Mouse (Mus musculus) neural tube, embryonic 14.5 days (tissue): ENCODE data around the gene Gm26938. TPM values are rescaled to one million over a fixed set of nuclear protein-coding genes. Genes with fewer than 3 reads are reported as not detected.
A peak's percentile ranks its signal among the peaks of the same experiment; 100 is the strongest.

ENCODE experiments used
- ATAC-seq: fragments of 200-750 bp; cut with Nextera tagmentation; 2 replicates; pipeline ENCODE4 v1.8.0; 2017; ENCODE audit warnings: low read depth, mild to moderate bottlenecking, moderate TSS enrichment, moderate library complexity
- H3K27ac ChIP-seq: fragments of 300-500 bp; sonication (generic); 2 replicates; pipeline ENCODE4 v1.5.1; 2014; ENCODE audit warnings: low read depth, mild to moderate bottlenecking, control low read depth, low read length, moderate library complexity, mixed read lengths
- H3K27me3 ChIP-seq: fragments of 300-500 bp; sonication (generic); 2 replicates; pipeline ENCODE4 v1.6.1; 2014; ENCODE audit warnings: low read length; ENCODE audit not compliant: control insufficient read depth, insufficient read depth
- H3K36me3 ChIP-seq: fragments of 300-500 bp; sonication (generic); 2 replicates; pipeline ENCODE4 v1.6.1; 2014; ENCODE audit warnings: low read length, mixed read lengths; ENCODE audit not compliant: control insufficient read depth, insufficient read depth
- H3K4me1 ChIP-seq: fragments of 300-500 bp; sonication (generic); 2 replicates; pipeline ENCODE4 v1.6.1; 2014; ENCODE audit warnings: low read length; ENCODE audit not compliant: control insufficient read depth, insufficient read depth
- H3K4me2 ChIP-seq: fragments of 300-500 bp; sonication (generic); 2 replicates; pipeline ENCODE4 v1.6.1; 2014; ENCODE audit warnings: mild to moderate bottlenecking, low read depth, low read length, control low read depth
- H3K4me3 ChIP-seq: fragments of 300-500 bp; sonication (generic); 2 replicates; pipeline ENCODE4 v1.5.1; 2014; ENCODE audit warnings: low read depth, low read length, control low read depth, mixed read lengths
- H3K9ac ChIP-seq: fragments of 300-500 bp; sonication (generic); replicated peaks from 2 replicates; pipeline ENCODE4 v1.6.1; 2014; ENCODE audit warnings: low read depth, mild to moderate bottlenecking, control low read depth, low read length, mixed read lengths
- H3K9me3 ChIP-seq: fragments of 300-500 bp; sonication (generic); 2 replicates; pipeline ENCODE4 v1.6.1; 2016; ENCODE audit warnings: low read length; ENCODE audit not compliant: control insufficient read depth
- WGBS: fragments of 180-500 bp; shearing (Covaris S2); extraction: QIAGEN DNeasy Blood & Tissue Kit; methylation state at CpG from one replicate; pipeline ENCODE4 v1.1.7; 2014; 5-methylcytosine and 5-hydroxymethylcytosine counted together
- polyA plus RNA-seq: library from polyadenylated mRNA; unstranded; fragments of >200 nt; fragmentation: Nextera tagmentation; extraction: Ambion mirVana; gene quantifications from 2 replicates; pipeline ENCODE4 v1.2.1, GENCODE M21; 2014

Gene Gm26938
- polyA plus RNA-seq, 1 experiment from 2014 or later, result not detected

DNA sequence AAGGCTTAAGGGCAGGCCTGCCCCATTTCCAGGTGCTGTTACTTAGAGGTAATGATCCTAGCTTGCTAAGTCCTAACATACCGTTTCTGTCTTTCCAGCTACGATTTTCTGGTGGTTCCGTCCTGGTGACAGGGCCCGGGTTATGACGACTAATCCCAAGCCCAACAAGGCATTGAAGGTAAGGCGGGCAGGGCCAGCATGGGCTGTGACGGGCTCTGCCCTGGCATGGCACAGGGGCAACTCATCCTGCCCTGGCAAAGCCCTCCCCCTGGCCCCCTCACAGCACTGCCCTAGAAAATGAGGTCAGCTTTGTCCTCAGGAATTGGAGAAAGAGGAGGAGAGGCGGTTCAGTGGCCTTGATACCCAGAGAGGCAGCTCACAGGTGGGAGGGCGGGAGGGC, 27.2 kb downstream of the Gm26938 start:
- 0 out of 2 replicates have a peak, but pooled peaks cover 3% of the 10 kb centered on the region for H3K36me3 ChIP-seq
- no peak overlapping the region for H3K4me3 ChIP-seq
- H3K9me3 ChIP-seq, result no peaks in the 10 kb centered on the region
- peak overlapping the region; percentile 60 for H3K4me2 ChIP-seq
- peaks cover 37% of the 10 kb centered on the region for H3K4me1 ChIP-seq
- peak overlapping the region; percentile 91; the same call in 1 of the 2 replicates for H3K27ac ChIP-seq
- no peaks in the 10 kb centered on the region for H3K27me3 ChIP-seq
- H3K9ac ChIP-seq, result 0 out of 2 replicates have a peak overlapping the region, but pooled peaks have one; percentile 54
- 93% methylated on average over 9 of the region's 9 CpGs for WGBS
- ATAC-seq, result no peak

DNA sequence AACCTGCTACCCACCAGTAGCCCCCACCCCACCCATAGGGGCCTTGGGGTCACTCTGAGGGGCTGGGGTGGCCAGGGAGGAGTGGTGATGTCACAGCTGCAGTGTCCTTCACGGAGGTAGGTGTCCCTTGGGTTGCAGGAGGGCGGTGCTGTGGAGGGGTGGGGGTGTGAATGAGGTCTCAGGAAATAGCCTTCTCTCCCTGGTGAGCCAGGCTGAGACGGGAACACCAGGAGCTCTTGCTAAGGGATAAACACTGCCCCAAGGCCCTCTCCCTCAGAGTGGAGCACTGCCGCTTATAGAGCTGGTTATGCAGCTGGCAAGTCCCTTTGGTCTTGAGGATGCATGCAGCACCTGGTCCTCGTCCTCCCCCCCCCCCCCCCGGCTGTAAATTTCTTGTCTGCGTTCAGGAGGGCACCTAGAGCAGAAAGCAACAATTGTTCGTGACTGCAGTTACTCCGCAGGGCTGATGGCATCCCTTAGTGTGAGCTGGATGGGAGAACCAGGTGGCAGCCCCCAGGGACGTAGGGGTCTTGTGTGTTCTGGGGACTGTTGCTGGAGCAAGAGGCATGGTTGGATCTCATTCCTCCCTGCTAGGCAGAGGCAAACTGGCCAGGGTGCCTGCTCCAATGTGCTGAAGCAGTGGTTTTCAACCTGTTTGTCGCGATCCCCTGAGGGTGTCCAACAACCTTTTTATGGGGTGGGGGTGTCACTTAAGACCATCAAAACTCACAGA, 27.9 kb downstream of the Gm26938 start:
- 16% methylated on average over 12 of the region's 12 CpGs for WGBS
- ATAC-seq, result peak; percentile 57
- Histone ChIP-seq H3K27ac (peak overlapping the region; percentile 91), H3K4me1 (peaks cover 35% of the 10 kb centered on the region), H3K9ac (peak overlapping the region; percentile 54), H3K4me2 (peak overlapping the region; percentile 60), H3K36me3 (0 out of 2 replicates have a peak, but pooled peaks cover 3% of the 10 kb centered on the region), H3K9me3 (no peaks in the 10 kb centered on the region), H3K4me3 (peak overlapping the region; percentile 29), H3K27me3 (no peaks in the 10 kb centered on the region)

DNA sequence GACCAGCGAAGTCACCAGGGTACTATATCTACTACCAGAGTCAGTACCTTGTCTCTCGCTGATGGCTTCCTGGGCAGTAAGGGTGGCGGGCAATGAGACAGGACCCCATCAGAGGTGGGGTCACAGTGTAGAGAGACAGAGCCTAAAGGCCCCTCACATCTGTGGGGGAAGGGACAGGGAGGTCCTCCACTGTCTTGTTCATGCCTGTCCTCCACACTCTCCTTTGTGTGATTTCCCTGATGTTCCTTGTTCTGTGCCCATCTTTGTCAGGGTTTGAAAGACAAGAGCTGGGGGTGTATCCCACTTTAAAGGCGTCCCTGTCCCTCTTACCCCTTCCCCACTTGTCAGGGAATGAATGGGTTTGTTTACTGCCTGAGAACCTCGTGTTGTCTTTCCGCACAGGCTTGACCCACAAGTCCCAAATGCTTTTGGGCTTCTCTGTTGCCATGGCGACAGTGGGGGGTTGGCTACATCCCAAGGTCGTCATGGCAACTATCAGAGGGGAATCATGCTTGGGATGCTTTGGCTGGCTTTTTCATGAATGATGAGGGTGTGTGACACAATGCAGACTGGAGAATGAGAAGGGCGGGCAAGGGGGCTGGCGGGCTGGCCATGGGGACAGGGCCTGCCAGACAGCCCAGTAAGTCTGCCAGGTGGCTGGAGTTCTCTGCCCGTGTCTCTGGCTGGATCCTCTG, 28.6 kb downstream of the Gm26938 start:
- Histone ChIP-seq H3K27ac (peak overlapping the region; percentile 91), H3K27me3 (no peaks in the 10 kb centered on the region), H3K36me3 (0 out of 2 replicates have a peak, but pooled peaks cover 3% of the 10 kb centered on the region), H3K4me1 (peaks cover 38% of the 10 kb centered on the region), H3K4me2 (peak overlapping the region; percentile 60), H3K9ac (peak overlapping the region; percentile 54), H3K9me3 (no peaks in the 10 kb centered on the region), H3K4me3 (peak overlapping the region; percentile 29)
- peak; percentile 87 for ATAC-seq
- 12% methylated on average over 11 of the region's 11 CpGs for WGBS

DNA sequence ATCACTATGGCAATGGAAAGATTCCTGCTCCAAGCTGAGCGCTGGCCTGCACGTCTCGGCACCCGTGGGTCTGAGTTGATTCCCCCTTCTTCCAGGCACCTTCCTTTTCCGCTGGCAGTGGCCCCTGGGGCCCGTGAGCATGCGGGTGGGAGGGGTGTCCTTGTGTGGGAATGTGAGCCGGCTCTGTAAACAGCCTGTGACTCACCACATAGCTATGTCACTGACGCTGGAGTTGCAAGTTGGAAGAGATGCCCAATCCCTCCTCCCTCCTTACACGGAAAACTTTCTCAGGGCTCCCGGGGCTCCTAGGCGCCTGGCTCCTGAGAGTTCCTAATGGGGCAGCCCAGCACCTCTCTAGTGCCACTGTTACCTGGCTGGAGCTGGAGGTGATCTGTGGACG, 29.3 kb downstream of the Gm26938 start:
- Histone ChIP-seq H3K27ac (peak overlapping the region; percentile 91), H3K4me1 (peaks cover 45% of the 10 kb centered on the region), H3K4me2 (peak overlapping the region; percentile 60), H3K9me3 (no peaks in the 10 kb centered on the region), H3K36me3 (0 out of 2 replicates have a peak, but pooled peaks cover 3% of the 10 kb centered on the region), H3K4me3 (no peak overlapping the region), H3K27me3 (no peaks in the 10 kb centered on the region), H3K9ac (0 out of 2 replicates have a peak overlapping the region, but pooled peaks have one; percentile 54)
- ATAC-seq, result peak; percentile 30; the same call in 1 of the 2 replicates
- WGBS, result 16% methylated on average over 13 of the region's 13 CpGs

DNA sequence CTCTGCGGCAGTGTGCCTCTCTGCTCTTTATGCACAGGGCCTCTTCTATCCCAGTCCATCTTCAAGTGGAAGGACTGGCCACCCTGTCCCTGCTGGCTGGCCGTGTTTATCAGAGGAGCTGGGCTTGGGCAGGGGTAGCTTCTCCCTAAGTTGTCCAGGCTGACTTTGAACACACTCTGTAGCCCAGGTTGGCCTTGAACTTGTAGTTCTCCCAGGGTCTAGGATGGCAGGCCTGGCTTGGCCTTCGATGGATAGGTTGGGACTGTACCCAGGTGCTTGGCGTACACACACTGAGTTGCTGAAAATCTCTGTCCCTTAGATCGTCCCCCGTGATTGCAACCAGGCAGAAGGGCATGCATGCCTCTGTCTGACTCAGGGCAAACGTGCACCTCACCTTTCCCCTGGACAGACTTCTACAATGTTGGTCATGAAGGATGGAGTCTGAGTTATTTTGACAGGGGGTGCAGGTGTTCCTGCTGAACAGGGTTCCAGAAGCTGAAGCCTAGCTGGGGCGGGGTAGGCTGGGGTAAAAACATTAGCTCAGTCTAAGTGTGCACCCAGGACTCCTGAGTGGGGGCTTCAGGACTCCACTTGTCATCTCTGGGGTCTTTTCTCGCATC, 30.1 kb downstream of the Gm26938 start:
- Histone ChIP-seq H3K36me3 (0 out of 2 replicates have a peak, but pooled peaks cover 3% of the 10 kb centered on the region), H3K9me3 (no peaks in the 10 kb centered on the region), H3K27ac (peak overlapping the region; percentile 34; the same call in 1 of the 2 replicates), H3K4me3 (no peak overlapping the region), H3K9ac (no peak overlapping the region; the same call in 1 of the 2 replicates), H3K4me2 (no peak overlapping the region), H3K4me1 (peaks cover 47% of the 10 kb centered on the region), H3K27me3 (no peaks in the 10 kb centered on the region)
- 79% methylated on average over 9 of the region's 9 CpGs for WGBS
- no peak for ATAC-seq

DNA sequence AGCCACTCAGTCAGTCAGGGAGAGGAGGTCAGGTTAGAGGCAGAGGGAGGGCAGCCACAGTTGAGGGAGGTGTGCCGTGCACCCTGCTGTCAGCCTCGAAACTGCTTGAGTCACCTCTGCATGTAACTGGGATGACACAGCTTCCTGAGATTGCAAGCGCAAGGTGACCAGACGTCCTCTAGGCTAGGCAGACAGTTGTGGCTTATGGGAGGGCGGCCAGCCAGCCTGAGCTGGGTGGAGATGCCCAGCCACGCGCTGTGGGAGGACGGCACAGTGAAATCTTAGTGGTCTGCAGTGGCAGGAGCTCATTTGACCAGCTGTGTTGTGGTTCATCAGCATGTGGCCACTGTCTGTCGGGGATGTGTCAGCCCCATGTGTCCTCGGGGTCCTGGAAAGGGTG, 31.3 kb downstream of the Gm26938 start:
- Histone ChIP-seq H3K27me3 (no peaks in the 10 kb centered on the region), H3K27ac (no peak overlapping the region), H3K4me3 (no peak overlapping the region), H3K9ac (no peak overlapping the region), H3K36me3 (no peaks in the 10 kb centered on the region), H3K4me2 (no peak overlapping the region), H3K4me1 (peaks cover 49% of the 10 kb centered on the region), H3K9me3 (no peaks in the 10 kb centered on the region)
- 72% methylated on average over 10 of the region's 10 CpGs for WGBS
- no peak for ATAC-seq

DNA sequence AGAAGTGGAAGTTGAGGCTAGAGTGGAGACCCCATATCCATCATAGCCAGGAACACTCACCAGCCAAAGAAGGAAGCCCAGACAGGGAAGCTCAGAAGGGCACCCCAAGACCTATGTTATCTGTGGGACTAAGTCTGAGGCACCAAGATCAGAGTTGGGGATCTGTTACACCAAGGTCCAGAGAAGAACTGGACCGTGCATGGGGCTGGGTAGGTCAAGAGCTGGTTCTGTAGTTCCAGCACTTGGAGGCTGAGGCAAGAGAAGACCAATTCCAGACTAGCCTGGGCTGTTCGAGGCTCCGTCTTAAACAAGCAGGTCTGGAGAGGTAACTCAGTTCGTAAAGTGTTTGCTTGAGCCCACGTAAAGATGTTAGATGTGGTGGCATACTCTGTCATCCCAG, 32.1 kb downstream of the Gm26938 start:
- Histone ChIP-seq H3K4me3 (no peak overlapping the region), H3K4me1 (peaks cover 47% of the 10 kb centered on the region), H3K4me2 (no peak overlapping the region), H3K9ac (no peak overlapping the region), H3K9me3 (no peaks in the 10 kb centered on the region), H3K27me3 (no peaks in the 10 kb centered on the region), H3K36me3 (no peaks in the 10 kb centered on the region), H3K27ac (no peak overlapping the region)
- 97% methylated on average over 5 of the region's 5 CpGs for WGBS
- ATAC-seq, result no peak

DNA sequence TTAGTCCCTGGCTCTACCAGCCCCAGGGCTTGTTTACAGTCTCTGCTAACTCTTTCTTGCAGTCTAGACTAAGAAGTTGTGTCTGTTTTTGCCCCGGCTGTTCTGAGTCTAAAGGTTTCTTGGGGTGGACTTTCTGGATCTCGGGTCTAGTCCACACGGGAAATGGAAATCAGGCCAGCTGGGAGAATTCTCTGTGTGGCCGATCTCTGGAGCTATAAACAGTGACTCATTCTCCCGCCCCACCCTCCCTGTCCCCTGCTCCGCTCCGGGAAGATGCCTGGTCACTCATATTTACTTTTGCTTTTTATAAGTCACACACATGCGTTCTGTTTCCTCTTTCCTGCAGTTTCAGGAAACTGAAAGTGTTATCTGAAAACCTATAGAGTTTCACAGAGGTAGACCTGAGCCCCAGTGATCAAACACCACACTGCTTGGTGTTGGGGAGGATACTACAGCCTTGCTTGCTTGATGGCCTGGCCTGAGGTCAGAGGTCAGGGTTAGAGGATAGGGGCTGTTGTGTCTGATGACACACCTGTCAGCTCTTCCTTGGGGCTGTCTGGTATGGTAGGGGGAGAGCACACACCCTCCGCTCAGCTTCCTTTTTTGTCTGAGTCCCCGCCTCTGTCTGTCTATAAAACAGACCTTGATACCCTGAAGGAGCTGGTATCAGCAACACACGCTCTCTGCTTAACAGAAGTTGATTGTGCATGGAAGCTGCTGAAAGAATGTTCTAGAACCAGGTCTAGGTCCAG, 32.7 kb downstream of the Gm26938 start:
- H3K4me1 ChIP-seq, result peaks cover 41% of the 10 kb centered on the region
- H3K4me3 ChIP-seq, result no peak overlapping the region
- no peak overlapping the region for H3K27ac ChIP-seq
- no peaks in the 10 kb centered on the region for H3K27me3 ChIP-seq
- no peak overlapping the region for H3K4me2 ChIP-seq
- ATAC-seq, result no peak
- WGBS, result 65% methylated on average over 11 of the region's 11 CpGs
- no peaks in the 10 kb centered on the region for H3K36me3 ChIP-seq
- H3K9me3 ChIP-seq, result no peaks in the 10 kb centered on the region
- 0 out of 2 replicates have a peak overlapping the region, but pooled peaks have one; percentile 21 for H3K9ac ChIP-seq
